Mouse (Mus musculus): Measurements from ENCODE around the gene Olfr101. TPM values are rescaled to one million over a fixed set of nuclear protein-coding genes. Genes with fewer than 3 reads are reported as not detected.

Olfr101 gene
- polyA plus RNA-seq, 1 experiment from 2014 or later, result not detected

GRCm38 (mm10) chr17:37270702-37271092 is 33.4 kb downstream of the Olfr101 start:
- WGBS, result 68% methylated on average over 8 of the region's 8 CpGs
- Histone ChIP-seq H3K9me3 (ENCODE audit: control insufficient read depth, low read length) (no peaks in the 10 kb centered on the region), H3K4me1 (replicated peaks; ENCODE audit: control insufficient read depth, insufficient read depth, low read length) (no peaks in the 10 kb centered on the region), H3K4me3 (replicated peaks; ENCODE audit: low read length) (peak overlapping the region; percentile 47), H3K27ac (no peak overlapping the region), H3K36me3 (replicated peaks; ENCODE audit: control insufficient read depth, insufficient read depth) (no peaks in the 10 kb centered on the region), H3K4me2 (replicated peaks) (peak overlapping the region; percentile 94), H3K9ac (peak overlapping the region; percentile 51), H3K27me3 (ENCODE audit: control insufficient read depth, insufficient read depth, low read length) (peaks cover 4% of the 10 kb centered on the region; the same call in 1 of the 2 replicates)
- DNase-seq (ENCODE audit: low spot score) (no peak), ATAC-seq (ENCODE audit: low FRiP score) (no peak)

- H3K27me3 ChIP-seq (ENCODE audit: control insufficient read depth, insufficient read depth, low read length), result peaks cover 4% of the 10 kb centered on the region; the same call in 1 of the 2 replicates
- DNase-seq (ENCODE audit: low spot score) (peak; percentile 99), ATAC-seq (ENCODE audit: low FRiP score) (peak; percentile 97)
- no peak within 1 kb of the TSS for H3K27ac ChIP-seq
- no peaks in the 10 kb centered on the region for H3K4me1 ChIP-seq (replicated peaks; ENCODE audit: control insufficient read depth, insufficient read depth, low read length)
- H3K4me3 ChIP-seq (replicated peaks; ENCODE audit: low read length), result peak within 1 kb of the TSS; percentile 47
- peak within 1 kb of the TSS; percentile 51 for H3K9ac ChIP-seq
- peak within 1 kb of the TSS; percentile 94 for H3K4me2 ChIP-seq (replicated peaks)
- WGBS, result 5% methylated on average over 26 of the region's 26 CpGs
- no peaks in the 10 kb centered on the region for H3K9me3 ChIP-seq (ENCODE audit: control insufficient read depth, low read length)
- H3K36me3 ChIP-seq (replicated peaks; ENCODE audit: control insufficient read depth, insufficient read depth), result no peaks in the 10 kb centered on the region
These were observed 33.9 kb downstream of the Olfr101 start, which contains the start of gene H2-M3 for GRCm38 (mm10) chr17:37270058-37270701. Gene H2-M3, plus strand, starts transcription at chr17:37270220.

DNA sequence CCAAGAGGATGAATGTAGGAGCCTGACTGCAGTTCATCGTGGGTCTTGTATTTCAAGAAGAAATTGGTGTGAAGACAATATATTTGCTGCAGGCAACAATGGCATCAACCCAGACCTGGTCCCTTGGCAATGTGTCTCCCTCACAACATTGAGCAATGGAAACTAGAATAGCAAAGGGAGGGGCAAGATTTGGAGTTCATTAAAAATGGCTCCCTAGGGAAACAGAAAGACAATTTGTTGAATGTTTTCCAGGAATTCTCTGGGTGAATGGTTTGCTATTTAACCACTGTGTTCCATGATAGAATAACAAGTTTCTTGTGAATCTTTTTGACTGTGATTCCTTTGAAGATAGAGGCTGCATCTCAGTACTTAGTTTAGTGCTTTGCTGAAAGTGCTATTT is 40.5 kb downstream of the Olfr101 start, which contains the start of gene Olfr98:
Gene Olfr98, minus strand, starts transcription at position 124 of the 400 bp plus-strand sequence.
- no peak for ATAC-seq (ENCODE audit: low FRiP score)
- H3K4me3 ChIP-seq (replicated peaks; ENCODE audit: low read length), result no peak within 1 kb of the TSS
- no peak for DNase-seq (ENCODE audit: low spot score)
- no peak within 1 kb of the TSS for H3K4me2 ChIP-seq (replicated peaks)
- no peaks in the 10 kb centered on the region for H3K36me3 ChIP-seq (replicated peaks; ENCODE audit: control insufficient read depth, insufficient read depth)
- H3K27ac ChIP-seq, result no peak within 1 kb of the TSS
- H3K9me3 ChIP-seq (ENCODE audit: control insufficient read depth, low read length), result no peaks in the 10 kb centered on the region
- no peaks in the 10 kb centered on the region for H3K4me1 ChIP-seq (replicated peaks; ENCODE audit: control insufficient read depth, insufficient read depth, low read length)
- H3K9ac ChIP-seq, result no peak within 1 kb of the TSS
- no peaks in the 10 kb centered on the region for H3K27me3 ChIP-seq (ENCODE audit: control insufficient read depth, insufficient read depth, low read length)
- 81% methylated on average over 1 of the region's 1 CpGs for WGBS

GRCm38 (mm10) chr17:37250544-37250943 is 53.6 kb downstream of the Olfr101 start:
- Histone ChIP-seq H3K4me2 (replicated peaks) (no peak overlapping the region), H3K27me3 (ENCODE audit: control insufficient read depth, insufficient read depth, low read length) (no peaks in the 10 kb centered on the region), H3K4me1 (replicated peaks; ENCODE audit: control insufficient read depth, insufficient read depth, low read length) (no peaks in the 10 kb centered on the region), H3K9me3 (ENCODE audit: control insufficient read depth, low read length) (no peaks in the 10 kb centered on the region), H3K4me3 (replicated peaks; ENCODE audit: low read length) (no peak overlapping the region), H3K9ac (no peak overlapping the region), H3K27ac (no peak overlapping the region), H3K36me3 (replicated peaks; ENCODE audit: control insufficient read depth, insufficient read depth) (no peaks in the 10 kb centered on the region)
- ATAC-seq (ENCODE audit: low FRiP score) (no peak), DNase-seq (ENCODE audit: low spot score) (no peak)
- WGBS, result 19% methylated on average over 1 of the region's 1 CpGs

- Histone ChIP-seq H3K4me3 (replicated peaks; ENCODE audit: low read length) (no peak overlapping the region), H3K9me3 (ENCODE audit: control insufficient read depth, low read length) (no peaks in the 10 kb centered on the region), H3K4me1 (replicated peaks; ENCODE audit: control insufficient read depth, insufficient read depth, low read length) (no peaks in the 10 kb centered on the region), H3K27me3 (ENCODE audit: control insufficient read depth, insufficient read depth, low read length) (no peaks in the 10 kb centered on the region), H3K9ac (no peak overlapping the region), H3K27ac (no peak overlapping the region), H3K4me2 (replicated peaks) (no peak overlapping the region), H3K36me3 (replicated peaks; ENCODE audit: control insufficient read depth, insufficient read depth) (no peaks in the 10 kb centered on the region)
- DNase-seq (ENCODE audit: low spot score), result no peak
- ATAC-seq (ENCODE audit: low FRiP score), result no peak
These were observed 54.7 kb downstream of the Olfr101 start for GRCm38 (mm10) chr17:37249460-37249859.

Other genes with a start within 250 kb of the Olfr101 start
- gene Olfr90, start 215.8 kb downstream of the Olfr101 start, polyA plus RNA-seq (2014; fragmentation: Nextera tagmentation; extraction: Ambion mirVana), result not detected in 2 replicates
- not detected in 2 replicates for gene Olfr91, start 206.0 kb downstream of the Olfr101 start, polyA plus RNA-seq (2014; fragmentation: Nextera tagmentation; extraction: Ambion mirVana)
- not detected in 2 replicates for gene Olfr92, start 184.2 kb downstream of the Olfr101 start, polyA plus RNA-seq (2014; fragmentation: Nextera tagmentation; extraction: Ambion mirVana)
- not detected in 2 replicates for gene Olfr93, start 142.8 kb downstream of the Olfr101 start, polyA plus RNA-seq (2014; fragmentation: Nextera tagmentation; extraction: Ambion mirVana)
- gene Ubd, start 110.4 kb downstream of the Olfr101 start, polyA plus RNA-seq (2014; fragmentation: Nextera tagmentation; extraction: Ambion mirVana), result not detected in 2 replicates
- gene Olfr94, start 103.3 kb downstream of the Olfr101 start, polyA plus RNA-seq (2014; fragmentation: Nextera tagmentation; extraction: Ambion mirVana), result 0.21 TPM in 1 of 2 replicates, not detected in the other
- gene Olfr95, start 91.2 kb downstream of the Olfr101 start, polyA plus RNA-seq (2014; fragmentation: Nextera tagmentation; extraction: Ambion mirVana), result not detected in 2 replicates
- gene Olfr96, start 84.2 kb downstream of the Olfr101 start, polyA plus RNA-seq (2014; fragmentation: Nextera tagmentation; extraction: Ambion mirVana), result not detected in 2 replicates
- not detected in 2 replicates for gene Olfr97, start 67.0 kb downstream of the Olfr101 start, polyA plus RNA-seq (2014; fragmentation: Nextera tagmentation; extraction: Ambion mirVana)
- gene Olfr98, start 40.6 kb downstream of the Olfr101 start, polyA plus RNA-seq (2014; fragmentation: Nextera tagmentation; extraction: Ambion mirVana), result not detected in 2 replicates
- gene H2-M3, start 34.1 kb downstream of the Olfr101 start, polyA plus RNA-seq (2014; fragmentation: Nextera tagmentation; extraction: Ambion mirVana), result 0.90 and 1.8 TPM in 2 replicates
- gene Olfr99, start 20.9 kb downstream of the Olfr101 start, polyA plus RNA-seq (2014; fragmentation: Nextera tagmentation; extraction: Ambion mirVana), result not detected in 2 replicates
- not detected in 2 replicates for gene Olfr102, start 12.7 kb upstream of the Olfr101 start, polyA plus RNA-seq (2014; fragmentation: Nextera tagmentation; extraction: Ambion mirVana)
- gene Olfr103, start 35.4 kb upstream of the Olfr101 start, polyA plus RNA-seq (2014; fragmentation: Nextera tagmentation; extraction: Ambion mirVana), result not detected in 2 replicates
- gene Olfr104-ps, start 55.3 kb upstream of the Olfr101 start, polyA plus RNA-seq (2014; fragmentation: Nextera tagmentation; extraction: Ambion mirVana), result not detected in 2 replicates
- gene Olfr105-ps, start 74.7 kb upstream of the Olfr101 start, polyA plus RNA-seq (2014; fragmentation: Nextera tagmentation; extraction: Ambion mirVana), result not detected in 2 replicates
- not detected in 2 replicates for gene Olfr106-ps, start 86.1 kb upstream of the Olfr101 start, polyA plus RNA-seq (2014; fragmentation: Nextera tagmentation; extraction: Ambion mirVana)
- gene Olfr107, start 94.9 kb upstream of the Olfr101 start, polyA plus RNA-seq (2014; fragmentation: Nextera tagmentation; extraction: Ambion mirVana), result not detected in 2 replicates
- gene Olfr108, start 141.2 kb upstream of the Olfr101 start, polyA plus RNA-seq (2014; fragmentation: Nextera tagmentation; extraction: Ambion mirVana), result not detected in 2 replicates
- not detected in 2 replicates for gene Olfr109, start 154.6 kb upstream of the Olfr101 start, polyA plus RNA-seq (2014; fragmentation: Nextera tagmentation; extraction: Ambion mirVana)
- not detected in 2 replicates for gene H2-M2, start 179.2 kb upstream of the Olfr101 start, polyA plus RNA-seq (2014; fragmentation: Nextera tagmentation; extraction: Ambion mirVana)
- not detected in 2 replicates for gene Olfr110, start 188.2 kb upstream of the Olfr101 start, polyA plus RNA-seq (2014; fragmentation: Nextera tagmentation; extraction: Ambion mirVana)
- gene Olfr111, start 203.7 kb upstream of the Olfr101 start, polyA plus RNA-seq (2014; fragmentation: Nextera tagmentation; extraction: Ambion mirVana), result not detected in 2 replicates

Data from hindbrain, embryonic 14.5 days (tissue).